In genomic region chr2:13466685-13467084, GRCm38 (mm10) we compare ENCODE assay signal across 20 mouse cellular contexts. TPM values are rescaled to one million over a fixed set of nuclear protein-coding genes. Genes with fewer than 3 reads are reported as not detected.
"Had no signal": no experiment of that assay in that cellular context is flagged by ENCODE, and none has a peak within 500 bp of the region (broad histone marks: within the 10 kb centered on the region; RNA-seq: fewer than 3 reads in every experiment).

No protein-coding gene starts in this region.

- H3K4me3 ChIP-seq: midbrain, embryonic 10.5 days; midbrain, embryonic 12.5 days; midbrain, embryonic 15.5 days; neural tube, embryonic 13.5 days; neural tube, embryonic 15.5 days had no signal

- H3K36me3 ChIP-seq: midbrain, embryonic 10.5 days; midbrain, embryonic 12.5 days; midbrain, embryonic 15.5 days; neural tube, embryonic 13.5 days; neural tube, embryonic 15.5 days had no signal

- DNase-seq: lung, adult 18-20 months; lung, embryonic 14.5 days; lung, postnatal 10 days; lung, postnatal 4 days; retina, postnatal 1 day; right cerebral cortex, adult 18-20 months; right cerebral cortex, postnatal 25 days; right cerebral cortex, postnatal 4 days; spleen, adult 18-20 months; thymus, adult 18-20 months; thymus, postnatal 14 days; thymus, postnatal 36 days had no signal

- H3K27me3 ChIP-seq: midbrain, embryonic 12.5 days; midbrain, embryonic 15.5 days; neural tube, embryonic 13.5 days; neural tube, embryonic 15.5 days had no signal

- H3K27ac ChIP-seq: midbrain, embryonic 10.5 days; midbrain, embryonic 12.5 days; midbrain, embryonic 15.5 days; neural tube, embryonic 13.5 days; neural tube, embryonic 15.5 days had no signal

- H3K9ac ChIP-seq: lung, embryonic 14.5 days; midbrain, embryonic 12.5 days; midbrain, embryonic 15.5 days; neural tube, embryonic 13.5 days; neural tube, embryonic 15.5 days had no signal

- H3K4me1 ChIP-seq: midbrain, embryonic 10.5 days; midbrain, embryonic 12.5 days; midbrain, embryonic 15.5 days; neural tube, embryonic 13.5 days; neural tube, embryonic 15.5 days had no signal

RNA-seq across cellular contexts. Expression of gene Cubn, which starts 24.9 kb away (rescaled TPM):
- total RNA-seq: megakaryocyte-erythroid progenitor cell, adult 5-6 weeks; monocyte, adult 5-6 weeks had no signal
- polyA plus RNA-seq: thymus, postnatal 0 days had no signal
